Mouse (Mus musculus) kidney, adult 2 months (tissue): ENCODE data around the gene Slc26a8.

Experiments
- CTCF ChIP-seq: fragments of 200-500 bp; conservative IDR thresholded peaks from 2 replicates; pipeline ENCODE4 v1.5.1; 2011; ENCODE audit warnings: low read depth, mild to moderate bottlenecking, control low read depth, low read length, moderate library complexity, mixed read lengths; ENCODE audit not compliant: insufficient read depth, insufficient read length
- POLR2A ChIP-seq: fragments of 200-500 bp; IDR thresholded peaks from one replicate; pipeline ENCODE4 v1.6.1; 2011; ENCODE audit warnings: low read depth, low read length, control low read depth

- TF ChIP-seq POLR2A (no peak), CTCF (no peak)
Observed at GRCm38 (mm10) chr17:28714006-28714405, 24.0 kb upstream of the Slc26a8 start.
